Mouse (Mus musculus): Measurements from ENCODE around the gene Nlrp6. TPM values are rescaled to one million over a fixed set of nuclear protein-coding genes. Genes with fewer than 3 reads are reported as not detected.
A peak's percentile ranks its signal among the peaks of the same experiment; 100 is the strongest.
"Not testable (repeated sequence)": the region's sequence is repeated elsewhere in the genome, so short reads cannot be mapped to it uniquely, and the experiment has no call there.

Nlrp6 gene
- polyA plus RNA-seq, 1 experiment from 2014 or later: not detected

DNA sequence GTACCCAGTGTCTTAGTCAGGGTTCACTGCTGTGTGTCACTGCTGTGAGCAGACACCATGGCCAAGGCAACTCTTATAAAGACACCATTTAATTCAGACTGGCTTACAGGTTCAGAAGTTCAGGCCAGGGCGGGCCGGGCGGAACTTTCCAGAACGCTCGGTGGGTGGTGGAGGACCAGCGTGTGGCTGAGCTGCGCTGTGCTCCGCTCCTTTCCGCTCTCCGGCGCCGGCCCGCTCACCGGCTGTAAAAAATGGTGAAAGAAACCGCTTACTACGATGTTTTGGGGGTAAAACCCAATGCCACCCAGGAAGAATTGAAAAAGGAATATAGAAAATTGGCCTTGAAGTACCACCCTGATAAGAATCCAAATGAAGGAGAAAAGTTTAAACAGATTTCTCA, 30.1 kb upstream of the Nlrp6 start:
- not testable (repeated sequence) for H3K9me3 ChIP-seq (replicated peaks; ENCODE audit: control insufficient read depth, low read length); H3K4me1 ChIP-seq (ENCODE audit: control insufficient read depth, insufficient read depth, low read length); ATAC-seq (replicated peaks; ENCODE audit: insufficient number of reproducible peaks, low FRiP score, low TSS enrichment); H3K9ac ChIP-seq (ENCODE audit: low read depth, low read length); H3K4me2 ChIP-seq; H3K4me3 ChIP-seq (ENCODE audit: low read depth, low read length); H3K27ac ChIP-seq (ENCODE audit: low read depth, low read length); H3K27me3 ChIP-seq (ENCODE audit: control insufficient read depth, insufficient read depth, low read length)
- peaks cover 20% of the 10 kb centered on the region for H3K36me3 ChIP-seq (ENCODE audit: control insufficient read depth, insufficient read depth, low read length)
- 95% methylated on average over 16 of the region's 16 CpGs for WGBS (ENCODE audit: insufficient replicate concordance)

DNA sequence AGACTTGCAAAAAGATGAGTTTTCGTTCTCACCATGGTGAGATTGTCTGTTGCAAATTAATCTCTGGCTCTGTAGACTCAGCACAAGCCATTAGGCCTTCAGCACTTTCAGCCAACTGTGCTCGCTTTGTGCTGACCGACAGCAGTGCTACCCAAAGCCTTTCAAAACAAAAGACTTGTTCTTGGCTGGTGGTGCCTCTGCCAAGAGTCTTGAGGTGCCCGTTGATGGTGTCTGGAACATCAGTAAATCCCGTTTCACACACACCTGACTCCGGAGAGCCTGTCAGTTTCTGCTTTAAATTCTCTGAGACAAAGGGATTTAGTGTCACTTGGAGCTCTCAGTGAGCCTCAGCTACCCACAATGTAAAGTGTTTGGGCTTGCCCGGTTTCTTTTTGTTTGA, 26.7 kb upstream of the Nlrp6 start:
- Histone ChIP-seq H3K36me3 (ENCODE audit: control insufficient read depth, insufficient read depth, low read length) (peaks cover 29% of the 10 kb centered on the region), H3K4me1 (ENCODE audit: control insufficient read depth, insufficient read depth, low read length) (no peaks in the 10 kb centered on the region), H3K4me3 (ENCODE audit: low read depth, low read length) (no peak overlapping the region), H3K9me3 (replicated peaks; ENCODE audit: control insufficient read depth, low read length) (no peaks in the 10 kb centered on the region), H3K27ac (ENCODE audit: low read depth, low read length) (no peak overlapping the region), H3K27me3 (ENCODE audit: control insufficient read depth, insufficient read depth, low read length) (no peaks in the 10 kb centered on the region), H3K9ac (ENCODE audit: low read depth, low read length) (no peak overlapping the region), H3K4me2 (no peak overlapping the region)
- ATAC-seq (replicated peaks; ENCODE audit: insufficient number of reproducible peaks, low FRiP score, low TSS enrichment): no peak
- 87% methylated on average over 7 of the region's 7 CpGs for whole genome bisulfite sequencing (ENCODE audit: insufficient replicate concordance)

DNA sequence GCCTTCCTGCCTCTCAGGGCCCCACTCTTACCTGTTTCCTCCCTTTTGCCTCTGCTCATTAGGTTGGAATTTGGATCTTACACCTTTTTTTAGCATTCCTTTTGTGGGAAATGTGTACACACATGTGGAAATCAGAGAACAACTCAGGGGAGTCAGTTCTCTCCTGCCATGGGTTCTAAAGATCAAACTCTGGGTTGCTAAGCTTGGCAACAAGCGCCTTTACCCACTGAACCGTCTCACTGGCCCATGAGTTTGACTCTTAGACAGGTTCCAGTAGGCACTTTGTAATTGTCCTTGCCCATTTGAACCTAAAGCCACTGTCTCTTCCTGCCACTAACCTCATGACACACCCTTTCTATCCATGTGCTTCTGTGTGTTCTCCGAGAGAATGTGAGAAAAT, 26.1 kb upstream of the Nlrp6 start:
- H3K27ac ChIP-seq (ENCODE audit: low read depth, low read length): no peak overlapping the region
- no peak for ATAC-seq (replicated peaks; ENCODE audit: insufficient number of reproducible peaks, low FRiP score, low TSS enrichment)
- no peak overlapping the region for H3K4me2 ChIP-seq
- WGBS (ENCODE audit: insufficient replicate concordance): 93% methylated on average over 3 of the region's 3 CpGs
- no peak overlapping the region for H3K9ac ChIP-seq (ENCODE audit: low read depth, low read length)
- H3K4me1 ChIP-seq (ENCODE audit: control insufficient read depth, insufficient read depth, low read length): no peaks in the 10 kb centered on the region
- no peaks in the 10 kb centered on the region for H3K27me3 ChIP-seq (ENCODE audit: control insufficient read depth, insufficient read depth, low read length)
- H3K4me3 ChIP-seq (ENCODE audit: low read depth, low read length): no peak overlapping the region
- no peaks in the 10 kb centered on the region for H3K9me3 ChIP-seq (replicated peaks; ENCODE audit: control insufficient read depth, low read length)
- H3K36me3 ChIP-seq (ENCODE audit: control insufficient read depth, insufficient read depth, low read length): peaks cover 25% of the 10 kb centered on the region

DNA sequence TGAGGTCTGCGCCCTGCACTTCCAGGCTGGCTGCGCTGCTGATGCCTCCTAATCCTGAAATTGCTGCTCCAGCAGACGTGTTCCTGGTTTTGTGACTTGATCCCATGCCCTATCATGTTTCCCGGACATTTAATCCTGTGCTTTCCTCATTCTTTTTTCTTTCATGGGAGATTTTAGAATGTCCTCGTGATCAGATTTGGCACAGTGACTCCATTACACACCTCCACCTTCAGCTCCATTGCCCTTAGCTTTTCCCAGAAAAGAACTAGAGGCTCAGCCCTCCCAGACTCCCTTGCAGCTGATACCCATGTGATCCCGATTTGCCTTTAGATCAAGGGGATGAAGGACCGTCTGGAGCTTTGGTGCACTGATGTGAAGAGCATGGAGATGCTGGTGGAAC, 22.8 kb upstream of the Nlrp6 start:
- no peak overlapping the region for H3K4me2 ChIP-seq
- H3K9ac ChIP-seq (ENCODE audit: low read depth, low read length): no peak overlapping the region
- H3K4me3 ChIP-seq (ENCODE audit: low read depth, low read length): no peak overlapping the region
- H3K4me1 ChIP-seq (ENCODE audit: control insufficient read depth, insufficient read depth, low read length): peaks cover 7% of the 10 kb centered on the region; the same call in 1 of the 2 replicates
- no peak overlapping the region for H3K27ac ChIP-seq (ENCODE audit: low read depth, low read length)
- peaks cover 16% of the 10 kb centered on the region for H3K36me3 ChIP-seq (ENCODE audit: control insufficient read depth, insufficient read depth, low read length)
- WGBS (ENCODE audit: insufficient replicate concordance): 86% methylated on average over 7 of the region's 7 CpGs
- ATAC-seq (replicated peaks; ENCODE audit: insufficient number of reproducible peaks, low FRiP score, low TSS enrichment): no peak
- no peaks in the 10 kb centered on the region for H3K9me3 ChIP-seq (replicated peaks; ENCODE audit: control insufficient read depth, low read length)
- H3K27me3 ChIP-seq (ENCODE audit: control insufficient read depth, insufficient read depth, low read length): no peaks in the 10 kb centered on the region

DNA sequence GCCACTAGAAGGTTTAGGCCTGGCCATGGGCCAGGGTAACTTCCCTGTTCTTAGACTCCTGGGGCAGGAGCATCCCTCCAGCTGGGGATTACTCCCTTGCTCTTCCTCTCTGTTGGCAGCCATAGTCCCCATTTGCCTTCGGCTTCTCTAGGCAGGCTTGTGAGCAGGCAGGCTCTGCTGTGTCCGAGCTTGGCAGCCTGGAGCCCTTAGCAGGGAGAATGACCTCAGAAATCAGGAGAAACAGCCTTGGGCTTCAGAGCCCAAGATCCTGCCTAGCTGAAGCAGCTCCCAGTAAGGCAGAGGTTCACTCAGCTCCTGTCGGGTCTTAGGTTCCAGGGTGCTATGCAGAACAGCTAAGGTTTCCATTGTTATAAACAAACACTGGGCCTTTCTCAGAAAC, 21.6 kb upstream of the Nlrp6 start:
- Histone ChIP-seq H3K4me3 (ENCODE audit: low read depth, low read length) (no peak overlapping the region), H3K4me1 (ENCODE audit: control insufficient read depth, insufficient read depth, low read length) (peaks cover 7% of the 10 kb centered on the region; the same call in 1 of the 2 replicates), H3K9me3 (replicated peaks; ENCODE audit: control insufficient read depth, low read length) (no peaks in the 10 kb centered on the region), H3K36me3 (ENCODE audit: control insufficient read depth, insufficient read depth, low read length) (peaks cover 12% of the 10 kb centered on the region), H3K27ac (ENCODE audit: low read depth, low read length) (no peak overlapping the region), H3K4me2 (no peak overlapping the region), H3K9ac (ENCODE audit: low read depth, low read length) (no peak overlapping the region; the same call in 1 of the 2 replicates), H3K27me3 (ENCODE audit: control insufficient read depth, insufficient read depth, low read length) (no peaks in the 10 kb centered on the region)
- no peak for ATAC-seq (replicated peaks; ENCODE audit: insufficient number of reproducible peaks, low FRiP score, low TSS enrichment)
- WGBS (ENCODE audit: insufficient replicate concordance): 73% methylated on average over 3 of the region's 3 CpGs

DNA sequence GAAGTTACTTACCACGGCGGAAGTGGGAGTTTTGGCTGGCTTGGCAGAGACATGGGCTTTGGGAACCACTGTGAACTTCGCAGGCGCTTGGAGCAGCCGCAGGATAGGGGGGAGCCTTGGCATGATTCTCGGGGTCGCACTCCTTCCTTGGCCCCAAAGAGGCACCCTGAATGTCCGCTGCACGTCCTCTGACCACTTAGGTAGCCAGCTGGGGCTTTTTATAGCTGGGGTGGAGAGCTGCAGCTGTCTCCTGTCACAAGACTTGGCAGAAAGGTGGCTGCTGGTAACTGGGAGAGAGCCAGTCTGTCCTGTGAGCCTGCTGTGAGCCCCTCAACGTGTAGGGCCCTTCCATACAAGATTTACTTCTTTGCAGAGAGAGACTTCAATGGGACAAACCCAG, 20.5 kb upstream of the Nlrp6 start, which contains the start of gene Cox8b:
Cox8b (minus strand) TSS at position 227 of the 400 bp plus-strand sequence.
- H3K36me3 ChIP-seq (ENCODE audit: control insufficient read depth, insufficient read depth, low read length): peaks cover 12% of the 10 kb centered on the region
- H3K27ac ChIP-seq (ENCODE audit: low read depth, low read length): peak within 1 kb of the TSS; percentile 62
- no peaks in the 10 kb centered on the region for H3K27me3 ChIP-seq (ENCODE audit: control insufficient read depth, insufficient read depth, low read length)
- 54% methylated on average over 10 of the region's 10 CpGs for WGBS (ENCODE audit: insufficient replicate concordance)
- H3K4me2 ChIP-seq: peak within 1 kb of the TSS; percentile 39
- H3K9ac ChIP-seq (ENCODE audit: low read depth, low read length): peak within 1 kb of the TSS; percentile 60; the same call in 1 of the 2 replicates
- H3K9me3 ChIP-seq (replicated peaks; ENCODE audit: control insufficient read depth, low read length): no peaks in the 10 kb centered on the region
- peaks cover 7% of the 10 kb centered on the region; the same call in 1 of the 2 replicates for H3K4me1 ChIP-seq (ENCODE audit: control insufficient read depth, insufficient read depth, low read length)
- H3K4me3 ChIP-seq (ENCODE audit: low read depth, low read length): peak within 1 kb of the TSS; percentile 8; the same call in 1 of the 2 replicates
- no peak for ATAC-seq (replicated peaks; ENCODE audit: insufficient number of reproducible peaks, low FRiP score, low TSS enrichment)

DNA sequence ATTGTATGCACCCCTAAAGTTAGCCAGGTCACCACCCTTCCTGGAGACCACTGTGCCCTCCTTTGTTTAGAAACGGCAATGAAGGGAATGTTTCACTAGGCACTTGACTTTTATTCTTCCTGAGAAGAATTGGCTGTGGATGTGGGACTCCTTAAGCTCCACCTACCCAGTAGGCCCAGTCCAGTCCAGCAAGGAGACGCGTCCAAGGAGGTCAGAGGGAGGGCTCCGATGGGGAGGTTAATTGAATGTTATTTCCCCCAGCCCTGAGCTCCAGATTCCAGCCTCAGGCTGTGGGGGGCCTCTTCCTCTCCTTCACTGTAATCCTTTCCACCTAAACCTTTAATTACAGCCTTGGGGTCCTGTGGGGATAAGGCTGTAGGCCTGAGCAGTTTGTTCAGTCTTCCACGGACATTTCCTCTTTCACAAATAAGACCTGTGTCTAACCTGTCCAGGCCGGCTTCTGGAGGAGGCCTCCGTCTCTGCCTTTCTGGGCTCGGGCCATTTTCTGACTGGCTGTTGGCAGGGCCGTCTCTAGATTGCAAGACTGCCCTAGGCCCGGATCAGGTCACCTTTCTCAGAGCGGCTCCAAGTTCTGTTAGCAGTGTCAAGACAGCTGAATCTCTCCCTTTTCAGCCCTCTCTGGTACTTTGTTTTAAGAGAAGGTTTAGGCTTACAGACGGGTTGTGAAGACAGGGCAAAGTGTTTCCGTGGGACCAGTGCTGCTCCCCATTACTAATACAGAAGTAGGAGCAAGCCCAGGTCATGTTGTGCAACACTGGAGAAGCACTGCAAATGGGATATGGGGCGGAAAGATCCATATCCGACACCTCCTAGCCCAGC, 18.4 kb upstream of the Nlrp6 start:
- 77% methylated on average over 15 of the region's 15 CpGs for WGBS (ENCODE audit: insufficient replicate concordance)

DNA sequence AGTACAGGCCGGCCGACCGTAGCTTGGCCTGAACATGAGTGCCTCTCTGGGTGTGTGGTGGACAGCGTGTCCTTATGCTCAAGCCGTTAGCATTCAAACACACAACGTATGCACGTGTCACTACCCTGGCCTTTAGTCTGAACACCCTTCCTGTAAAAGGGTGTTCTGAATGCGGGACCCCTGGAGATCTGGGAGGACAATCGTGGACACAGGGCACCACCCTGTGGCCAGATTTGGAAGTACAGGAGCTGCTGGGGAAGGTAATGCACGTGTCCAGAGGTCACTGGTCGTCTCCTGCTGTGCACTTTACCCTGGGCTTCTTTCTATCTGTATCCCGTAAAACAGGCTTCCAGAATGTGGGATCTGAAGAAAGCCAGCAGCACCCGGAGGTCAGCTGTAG, 17.5 kb upstream of the Nlrp6 start:
- no peak overlapping the region for H3K4me3 ChIP-seq (ENCODE audit: low read depth, low read length)
- 27% methylated on average over 13 of the region's 13 CpGs for WGBS (ENCODE audit: insufficient replicate concordance)
- H3K27ac ChIP-seq (ENCODE audit: low read depth, low read length): no peak overlapping the region
- no peaks in the 10 kb centered on the region for H3K9me3 ChIP-seq (replicated peaks; ENCODE audit: control insufficient read depth, low read length)
- H3K4me1 ChIP-seq (ENCODE audit: control insufficient read depth, insufficient read depth, low read length): peaks cover 7% of the 10 kb centered on the region; the same call in 1 of the 2 replicates
- no peak overlapping the region for H3K9ac ChIP-seq (ENCODE audit: low read depth, low read length)
- ATAC-seq (replicated peaks; ENCODE audit: insufficient number of reproducible peaks, low FRiP score, low TSS enrichment): no peak
- no peak overlapping the region for H3K4me2 ChIP-seq
- no peaks in the 10 kb centered on the region for H3K27me3 ChIP-seq (ENCODE audit: control insufficient read depth, insufficient read depth, low read length)
- H3K36me3 ChIP-seq (ENCODE audit: control insufficient read depth, insufficient read depth, low read length): peaks cover 3% of the 10 kb centered on the region; the same call in 1 of the 2 replicates

More for the DNA sequence above, 18.4 kb upstream of the Nlrp6 start:
- no peak overlapping the region for H3K9ac ChIP-seq (ENCODE audit: low read depth, low read length)
- H3K27ac ChIP-seq (ENCODE audit: low read depth, low read length): no peak overlapping the region
- H3K4me2 ChIP-seq: no peak overlapping the region
- peaks cover 7% of the 10 kb centered on the region; the same call in 1 of the 2 replicates for H3K4me1 ChIP-seq (ENCODE audit: control insufficient read depth, insufficient read depth, low read length)
- peaks cover 12% of the 10 kb centered on the region for H3K36me3 ChIP-seq (ENCODE audit: control insufficient read depth, insufficient read depth, low read length)
- H3K4me3 ChIP-seq (ENCODE audit: low read depth, low read length): no peak overlapping the region
- no peaks in the 10 kb centered on the region for H3K9me3 ChIP-seq (replicated peaks; ENCODE audit: control insufficient read depth, low read length)
- no peak for ATAC-seq (replicated peaks; ENCODE audit: insufficient number of reproducible peaks, low FRiP score, low TSS enrichment)
- H3K27me3 ChIP-seq (ENCODE audit: control insufficient read depth, insufficient read depth, low read length): no peaks in the 10 kb centered on the region
